Mouse (Mus musculus): ENCODE data around the gene Neurl4. TPM values are rescaled to one million over a fixed set of nuclear protein-coding genes. Genes with fewer than 3 reads are reported as not detected.
A peak's percentile ranks its signal among the peaks of the same experiment; 100 is the strongest.

Neurl4 gene
- total RNA-seq, 2 experiments from 2014 or later = 32.3 to 36.9 TPM

- peak; percentile 82 to 86 for DNase-seq (ENCODE audit: low spot score in 2 of 2)
Observed at GRCm38 (mm10) chr11:69880853-69881603, 19.8 kb upstream of the Neurl4 start, which contains the start of gene Kctd11. Gene Kctd11, minus strand, starts transcription at chr11:69881406.

- no peak for DNase-seq (ENCODE audit: low spot score in 2 of 2)
Observed at GRCm38 (mm10) chr11:69881787-69882670, 18.8 kb upstream of the Neurl4 start.

GRCm38 (mm10) chr11:69883066-69883465, 17.8 kb upstream of the Neurl4 start:
- no peak for DNase-seq (ENCODE audit: low spot score in 2 of 2)

GRCm38 (mm10) chr11:69883527-69884151, 17.2 kb upstream of the Neurl4 start:
- no peak for DNase-seq (ENCODE audit: low spot score in 2 of 2)

- DNase-seq (ENCODE audit: low spot score in 2 of 2) = no peak
Observed at GRCm38 (mm10) chr11:69884240-69884639, 16.6 kb upstream of the Neurl4 start.

GRCm38 (mm10) chr11:69884663-69885062, 16.2 kb upstream of the Neurl4 start:
- no peak for DNase-seq (ENCODE audit: low spot score in 2 of 2)

GRCm38 (mm10) chr11:69886907-69887635, 13.8 kb upstream of the Neurl4 start:
- DNase-seq (ENCODE audit: low spot score in 2 of 2) = no peak

GRCm38 (mm10) chr11:69891482-69891881, 9.4 kb upstream of the Neurl4 start:
- DNase-seq (ENCODE audit: low spot score in 2 of 2) = no peak

- no peak for DNase-seq (ENCODE audit: low spot score in 2 of 2)
Observed at GRCm38 (mm10) chr11:69894671-69895070, 6.2 kb upstream of the Neurl4 start.

GRCm38 (mm10) chr11:69895291-69895690, 5.6 kb upstream of the Neurl4 start, which contains the start of gene Acap1:
Gene Acap1, minus strand, starts transcription at chr11:69895539.
- DNase-seq (ENCODE audit: low spot score in 2 of 2) = no peak

GRCm38 (mm10) chr11:69899870-69900269, 1.0 kb upstream of the Neurl4 start:
- no peak for DNase-seq (ENCODE audit: low spot score in 2 of 2)

GRCm38 (mm10) chr11:69901406-69901846, 554 bp downstream of the Neurl4 start:
- DNase-seq (ENCODE audit: low spot score in 2 of 2) = peak; percentile 82 to 92

- peak in 1 of 2 experiments; percentile 42 for DNase-seq (ENCODE audit: low spot score in 2 of 2)
Observed at GRCm38 (mm10) chr11:69901993-69902392, 1.1 kb downstream of the Neurl4 start.

GRCm38 (mm10) chr11:69902972-69903371, 2.1 kb downstream of the Neurl4 start:
- DNase-seq (ENCODE audit: low spot score in 2 of 2) = no peak

GRCm38 (mm10) chr11:69904311-69904710, 3.4 kb downstream of the Neurl4 start:
- DNase-seq (ENCODE audit: low spot score in 2 of 2) = no peak

- DNase-seq (ENCODE audit: low spot score in 2 of 2) = no peak
Observed at GRCm38 (mm10) chr11:69908645-69909044, 7.8 kb downstream of the Neurl4 start.

- no peak for DNase-seq (ENCODE audit: low spot score in 2 of 2)
Observed at GRCm38 (mm10) chr11:69909174-69909573, 8.3 kb downstream of the Neurl4 start.

GRCm38 (mm10) chr11:69910177-69910576, 9.3 kb downstream of the Neurl4 start:
- DNase-seq (ENCODE audit: low spot score in 2 of 2) = no peak

- no peak for DNase-seq (ENCODE audit: low spot score in 2 of 2)
Observed at GRCm38 (mm10) chr11:69910781-69911560, 10.1 kb downstream of the Neurl4 start.

GRCm38 (mm10) chr11:69911701-69912100, 10.8 kb downstream of the Neurl4 start:
- no peak for DNase-seq (ENCODE audit: low spot score in 2 of 2)
